Mouse (Mus musculus) kidney, postnatal 4 days (tissue): ENCODE data around the gene Ptprt.

Experiments
- DNase-seq, 2 experiments: peaks; one replicate each; pipeline ENCODE4 v3.0.0; 2021; ENCODE audit warnings: mixed read lengths in 2 of 2

Gene Ptprt

GRCm38 (mm10) chr2:161902196-161902595, 758.8 kb downstream of the Ptprt start:
- no peak for DNase-seq

- DNase-seq: no peak
Observed at GRCm38 (mm10) chr2:161884446-161884845, 776.5 kb downstream of the Ptprt start.

GRCm38 (mm10) chr2:161882580-161882979, 778.4 kb downstream of the Ptprt start:
- no peak for DNase-seq

- DNase-seq: no peak
Observed at GRCm38 (mm10) chr2:161880941-161881340, 780.0 kb downstream of the Ptprt start.

GRCm38 (mm10) chr2:161865231-161865630, 795.7 kb downstream of the Ptprt start:
- DNase-seq: no peak

GRCm38 (mm10) chr2:161858813-161859212, 802.1 kb downstream of the Ptprt start:
- DNase-seq: no peak

- no peak for DNase-seq
Observed at GRCm38 (mm10) chr2:161858361-161858760, 802.6 kb downstream of the Ptprt start.

GRCm38 (mm10) chr2:161835001-161835400, 825.9 kb downstream of the Ptprt start:
- DNase-seq: no peak

GRCm38 (mm10) chr2:161833846-161834245, 827.1 kb downstream of the Ptprt start:
- no peak for DNase-seq

- no peak for DNase-seq
Observed at GRCm38 (mm10) chr2:161813326-161813725, 847.6 kb downstream of the Ptprt start.

GRCm38 (mm10) chr2:161808086-161808801, 852.7 kb downstream of the Ptprt start:
- DNase-seq: peak; percentile 36 to 47

- DNase-seq: peak; percentile 5 to 8
Observed at GRCm38 (mm10) chr2:161806287-161807007, 854.5 kb downstream of the Ptprt start.

GRCm38 (mm10) chr2:161799946-161800345, 861.0 kb downstream of the Ptprt start:
- no peak for DNase-seq

- no peak for DNase-seq
Observed at GRCm38 (mm10) chr2:161767528-161767927, 893.4 kb downstream of the Ptprt start.

GRCm38 (mm10) chr2:161713024-161713423, 947.9 kb downstream of the Ptprt start:
- DNase-seq: no peak

GRCm38 (mm10) chr2:161709316-161709715, 951.6 kb downstream of the Ptprt start:
- no peak for DNase-seq

GRCm38 (mm10) chr2:161706386-161706915, 954.5 kb downstream of the Ptprt start:
- no peak for DNase-seq

GRCm38 (mm10) chr2:161704811-161705210, 956.1 kb downstream of the Ptprt start:
- DNase-seq: no peak

- peak; percentile 11 to 22 for DNase-seq
Observed at GRCm38 (mm10) chr2:161704410-161704809, 956.5 kb downstream of the Ptprt start.

GRCm38 (mm10) chr2:161695819-161696218, 965.1 kb downstream of the Ptprt start:
- DNase-seq: no peak

GRCm38 (mm10) chr2:161668302-161668986, 992.5 kb downstream of the Ptprt start:
- DNase-seq: no peak

- DNase-seq: no peak
Observed at GRCm38 (mm10) chr2:161661912-161662311, 999.0 kb downstream of the Ptprt start.

- DNase-seq: peak in 1 of 2 experiments; percentile 3
Observed at GRCm38 (mm10) chr2:161660827-161661226, 1000.1 kb downstream of the Ptprt start.
